9 mouse cellular contexts compared by ENCODE assay signal in genomic region chr9:35541488-35541887, GRCm38 (mm10). TPM values are rescaled to one million over a fixed set of nuclear protein-coding genes. Genes with fewer than 3 reads are reported as not detected.
A peak's percentile ranks its signal among the peaks of the same experiment; 100 is the strongest.
DNase-seq lines count a peak whose midpoint lies in the region; ATAC-seq and TF ChIP-seq lines count a peak whose summit lies in the region.
"Had no signal": no experiment of that assay in that cellular context is flagged by ENCODE, and none has a peak within 500 bp of the region (broad histone marks: within the 10 kb centered on the region; RNA-seq: fewer than 3 reads in every experiment).

No protein-coding gene starts in this region.

- H3K9ac ChIP-seq in embryonic facial prominence, embryonic 11.5 days (replicated peaks; ENCODE audit: low read length): no peak overlapping the region
- H3K9ac ChIP-seq in heart, embryonic 15.5 days: no peak overlapping the region
- no peak overlapping the region for H3K9ac ChIP-seq in liver, embryonic 12.5 days
- no peak overlapping the region for H3K9ac ChIP-seq in neural tube, embryonic 11.5 days (ENCODE audit: low read length)
- no peak overlapping the region for H3K9ac ChIP-seq in stomach, embryonic 15.5 days

- H3K27me3 ChIP-seq in C2C12 (ENCODE audit: control insufficient read depth, insufficient read depth, insufficient read length): no peaks in the 10 kb centered on the region
- H3K27me3 ChIP-seq in embryonic facial prominence, embryonic 11.5 days (ENCODE audit: control insufficient read depth, insufficient read depth, low read length): no peaks in the 10 kb centered on the region
- H3K27me3 ChIP-seq in heart, embryonic 15.5 days: no peaks in the 10 kb centered on the region
- 0 out of 2 replicates have a peak, but pooled peaks cover 3% of the 10 kb centered on the region for H3K27me3 ChIP-seq in liver, embryonic 12.5 days (replicated peaks)
- H3K27me3 ChIP-seq in neural tube, embryonic 11.5 days (ENCODE audit: control insufficient read depth, insufficient read depth, low read length): no peaks in the 10 kb centered on the region
- H3K27me3 ChIP-seq in stomach, embryonic 15.5 days (replicated peaks): no peaks in the 10 kb centered on the region

- no peaks in the 10 kb centered on the region for H3K9me3 ChIP-seq in embryonic facial prominence, embryonic 11.5 days (replicated peaks; ENCODE audit: control insufficient read depth, low read length)
- H3K9me3 ChIP-seq in heart, embryonic 15.5 days (replicated peaks): no peaks in the 10 kb centered on the region
- H3K9me3 ChIP-seq in liver, embryonic 12.5 days (replicated peaks): no peaks in the 10 kb centered on the region
- no peaks in the 10 kb centered on the region for H3K9me3 ChIP-seq in neural tube, embryonic 11.5 days (ENCODE audit: control insufficient read depth, low read length)
- H3K9me3 ChIP-seq in stomach, embryonic 15.5 days: no peaks in the 10 kb centered on the region

- peak; percentile 85 for ATAC-seq in embryonic facial prominence, embryonic 11.5 days (replicated peaks; ENCODE audit: insufficient number of reproducible peaks, low FRiP score, low TSS enrichment, low read depth)
- ATAC-seq in heart, embryonic 15.5 days (replicated peaks; ENCODE audit: insufficient number of reproducible peaks, insufficient read depth, low FRiP score, low read depth): 0 out of 2 replicates have a peak, but pooled peaks have one; percentile 48
- 0 out of 2 replicates have a peak, but pooled peaks have one; percentile 35 for ATAC-seq in liver, embryonic 12.5 days
- peak; percentile 56 for ATAC-seq in neural tube, embryonic 11.5 days (ENCODE audit: insufficient read depth, low FRiP score, low TSS enrichment)
- ATAC-seq in stomach, embryonic 15.5 days (ENCODE audit: insufficient read depth, low FRiP score, low read depth): peak; percentile 56; the same call in 1 of the 2 replicates

- no peaks in the 10 kb centered on the region for H3K79me3 ChIP-seq in C2C12 (ENCODE audit: low read depth)

- H3K27ac ChIP-seq in embryonic facial prominence, embryonic 11.5 days (replicated peaks; ENCODE audit: low read depth, low read length): no peak overlapping the region
- H3K27ac ChIP-seq in heart, embryonic 15.5 days: no peak overlapping the region
- no peak overlapping the region for H3K27ac ChIP-seq in liver, embryonic 12.5 days
- H3K27ac ChIP-seq in neural tube, embryonic 11.5 days (ENCODE audit: low read depth, low read length): no peak overlapping the region
- H3K27ac ChIP-seq in stomach, embryonic 15.5 days: no peak overlapping the region

- DNase-seq in adrenal gland, postnatal 36 days: peak; percentile 76 to 82
- DNase-seq in embryonic facial prominence, embryonic 11.5 days (ENCODE audit: low spot score): peak; percentile 93
- peak; percentile 76 for DNase-seq in kidney, postnatal 14 days
- DNase-seq in neural tube, embryonic 11.5 days (ENCODE audit: low spot score): peak; percentile 85

- H3K4me2 ChIP-seq in embryonic facial prominence, embryonic 11.5 days (ENCODE audit: low read depth, low read length): no peak overlapping the region
- H3K4me2 ChIP-seq in heart, embryonic 15.5 days: no peak overlapping the region
- H3K4me2 ChIP-seq in liver, embryonic 12.5 days: no peak overlapping the region
- no peak overlapping the region for H3K4me2 ChIP-seq in neural tube, embryonic 11.5 days (ENCODE audit: low read depth)
- H3K4me2 ChIP-seq in stomach, embryonic 15.5 days: no peak overlapping the region

- H3K79me2 ChIP-seq in C2C12 (ENCODE audit: control insufficient read depth, insufficient read depth): no peaks in the 10 kb centered on the region

- H3K36me3 ChIP-seq in C2C12 (ENCODE audit: control insufficient read depth, insufficient read depth): no peaks in the 10 kb centered on the region
- H3K36me3 ChIP-seq in embryonic facial prominence, embryonic 11.5 days (replicated peaks; ENCODE audit: control insufficient read depth, insufficient read depth, low read depth, low read length): no peaks in the 10 kb centered on the region
- H3K36me3 ChIP-seq in heart, embryonic 15.5 days: no peaks in the 10 kb centered on the region
- H3K36me3 ChIP-seq in liver, embryonic 12.5 days: no peaks in the 10 kb centered on the region
- H3K36me3 ChIP-seq in neural tube, embryonic 11.5 days (ENCODE audit: control insufficient read depth, insufficient read depth, low read length): no peaks in the 10 kb centered on the region
- no peaks in the 10 kb centered on the region for H3K36me3 ChIP-seq in stomach, embryonic 15.5 days

- TF ChIP-seq CTCF in C2C12 (IDR thresholded peaks at IDR 0.05; ENCODE audit: control insufficient read depth, insufficient read depth, insufficient read length): peak; percentile 28

- no peak overlapping the region for H3K4me3 ChIP-seq in C2C12 (ENCODE audit: insufficient read depth, poor library complexity, severe bottlenecking)
- H3K4me3 ChIP-seq in embryonic facial prominence, embryonic 11.5 days (ENCODE audit: low read depth, low read length): no peak overlapping the region
- H3K4me3 ChIP-seq in heart, embryonic 15.5 days: no peak overlapping the region
- H3K4me3 ChIP-seq in liver, embryonic 12.5 days: no peak overlapping the region
- H3K4me3 ChIP-seq in neural tube, embryonic 11.5 days (ENCODE audit: low read depth, low read length): no peak overlapping the region
- H3K4me3 ChIP-seq in stomach, embryonic 15.5 days (replicated peaks): no peak overlapping the region
- H3K4me3 ChIP-seq: erythroblast, embryonic 14.5 days had no signal

- no peaks in the 10 kb centered on the region for H3K4me1 ChIP-seq in embryonic facial prominence, embryonic 11.5 days (ENCODE audit: control insufficient read depth, insufficient read depth, low read length)
- H3K4me1 ChIP-seq in heart, embryonic 15.5 days (replicated peaks): peaks cover 14% of the 10 kb centered on the region
- H3K4me1 ChIP-seq in liver, embryonic 12.5 days: peaks cover 8% of the 10 kb centered on the region
- no peaks in the 10 kb centered on the region for H3K4me1 ChIP-seq in neural tube, embryonic 11.5 days (ENCODE audit: control insufficient read depth, insufficient read depth, low read length)
- H3K4me1 ChIP-seq in stomach, embryonic 15.5 days: no peaks in the 10 kb centered on the region

- 7% methylated on average over 6 of the region's 6 CpGs for WGBS in embryonic facial prominence, embryonic 11.5 days
- WGBS in heart, embryonic 15.5 days: 7% methylated on average over 6 of the region's 6 CpGs
- WGBS in liver, embryonic 12.5 days (ENCODE audit: insufficient replicate concordance): 6% methylated on average over 6 of the region's 6 CpGs
- 9% methylated on average over 6 of the region's 6 CpGs for WGBS in neural tube, embryonic 11.5 days
- 8% methylated on average over 6 of the region's 6 CpGs for WGBS in stomach, embryonic 15.5 days

- no peak overlapping the region for H3ac ChIP-seq in C2C12 (ENCODE audit: control insufficient read depth, insufficient read length, low read depth)

RNA-seq across cellular contexts. Expression of gene Ddx25, which starts 16.8 kb away (rescaled TPM):
- polyA plus RNA-seq in C2C12 (2012; fragmentation: generic; extraction: Trizol): under 0.01 TPM
- total RNA-seq in adrenal gland, postnatal 36 days (2021): under 1 TPM; 0.56 to 0.79 TPM
- 6.6 and 6.7 TPM in 2 replicates for polyA plus RNA-seq in embryonic facial prominence, embryonic 11.5 days (2014; fragmentation: Nextera tagmentation; extraction: Ambion mirVana)
- polyA plus RNA-seq in heart, embryonic 15.5 days (2015; fragmentation: Nextera tagmentation; extraction: Ambion mirVana): 0.69 and 0.91 TPM in 2 replicates
- 0.65 and 0.67 TPM in 2 replicates for polyA plus RNA-seq in liver, embryonic 12.5 days (2016; fragmentation: Nextera tagmentation; extraction: Ambion mirVana)
- 11.3 and 11.4 TPM in 2 replicates for polyA plus RNA-seq in neural tube, embryonic 11.5 days (2014; fragmentation: Nextera tagmentation; extraction: Ambion mirVana)
- 1.6 and 1.8 TPM in 2 replicates for polyA plus RNA-seq in stomach, embryonic 15.5 days (2015; fragmentation: Nextera tagmentation; extraction: Ambion mirVana)
- polyA plus RNA-seq: erythroblast, embryonic 14.5 days had no signal

RNA-seq across cellular contexts. Expression of gene Pus3, which starts 16.9 kb away (rescaled TPM):
- 3.1 TPM for polyA plus RNA-seq in C2C12 (2012; fragmentation: generic; extraction: Trizol)
- 10 to 100 TPM; 10.6 to 13.3 TPM for total RNA-seq in adrenal gland, postnatal 36 days (2021)
- 26.3 and 28.5 TPM in 2 replicates for polyA plus RNA-seq in embryonic facial prominence, embryonic 11.5 days (2014; fragmentation: Nextera tagmentation; extraction: Ambion mirVana)
- polyA plus RNA-seq in heart, embryonic 15.5 days (2015; fragmentation: Nextera tagmentation; extraction: Ambion mirVana): 11.1 and 12.1 TPM in 2 replicates
- polyA plus RNA-seq in liver, embryonic 12.5 days (2016; fragmentation: Nextera tagmentation; extraction: Ambion mirVana): 11.7 and 12.9 TPM in 2 replicates
- polyA plus RNA-seq in neural tube, embryonic 11.5 days (2014; fragmentation: Nextera tagmentation; extraction: Ambion mirVana): 19.6 and 20.9 TPM in 2 replicates
- polyA plus RNA-seq in stomach, embryonic 15.5 days (2015; fragmentation: Nextera tagmentation; extraction: Ambion mirVana): 17.0 and 17.8 TPM in 2 replicates

RNA-seq across cellular contexts. Expression of gene Gm1113, which starts 23.4 kb away (rescaled TPM):
- polyA plus RNA-seq in C2C12 (2012; fragmentation: generic; extraction: Trizol): 0.02 TPM
- not detected for total RNA-seq in adrenal gland, postnatal 36 days (2021)
- not detected in 2 replicates for polyA plus RNA-seq in embryonic facial prominence, embryonic 11.5 days (2014; fragmentation: Nextera tagmentation; extraction: Ambion mirVana)
- not detected in 2 replicates for polyA plus RNA-seq in heart, embryonic 15.5 days (2015; fragmentation: Nextera tagmentation; extraction: Ambion mirVana)
- not detected in 2 replicates for polyA plus RNA-seq in liver, embryonic 12.5 days (2016; fragmentation: Nextera tagmentation; extraction: Ambion mirVana)
- polyA plus RNA-seq in neural tube, embryonic 11.5 days (2014; fragmentation: Nextera tagmentation; extraction: Ambion mirVana): not detected in 2 replicates
- polyA plus RNA-seq in stomach, embryonic 15.5 days (2015; fragmentation: Nextera tagmentation; extraction: Ambion mirVana): not detected in 2 replicates
- polyA plus RNA-seq: erythroblast, embryonic 14.5 days had no signal

RNA-seq across cellular contexts. Expression of gene Pate2, which starts 28.6 kb away (rescaled TPM):
- polyA plus RNA-seq in C2C12 (2012; fragmentation: generic; extraction: Trizol): 0.34 TPM
- total RNA-seq in adrenal gland, postnatal 36 days (2021): under 1 TPM; 0.16 to 0.60 TPM
- polyA plus RNA-seq in embryonic facial prominence, embryonic 11.5 days (2014; fragmentation: Nextera tagmentation; extraction: Ambion mirVana): 0.49 and 0.74 TPM in 2 replicates
- 0.23 and 0.39 TPM in 2 replicates for polyA plus RNA-seq in heart, embryonic 15.5 days (2015; fragmentation: Nextera tagmentation; extraction: Ambion mirVana)
- 0.32 and 0.47 TPM in 2 replicates for polyA plus RNA-seq in liver, embryonic 12.5 days (2016; fragmentation: Nextera tagmentation; extraction: Ambion mirVana)
- 0.53 and 0.66 TPM in 2 replicates for polyA plus RNA-seq in neural tube, embryonic 11.5 days (2014; fragmentation: Nextera tagmentation; extraction: Ambion mirVana)
- 0.79 and 0.95 TPM in 2 replicates for polyA plus RNA-seq in stomach, embryonic 15.5 days (2015; fragmentation: Nextera tagmentation; extraction: Ambion mirVana)

RNA-seq across cellular contexts. Expression of gene Hyls1, which starts 28.7 kb away (rescaled TPM):
- polyA plus RNA-seq in C2C12 (2012; fragmentation: generic; extraction: Trizol): 5.8 TPM
- total RNA-seq in adrenal gland, postnatal 36 days (2021): 1 to 10 TPM; 3.3 to 4.2 TPM
- polyA plus RNA-seq in embryonic facial prominence, embryonic 11.5 days (2014; fragmentation: Nextera tagmentation; extraction: Ambion mirVana): 30.2 and 32.3 TPM in 2 replicates
- polyA plus RNA-seq in heart, embryonic 15.5 days (2015; fragmentation: Nextera tagmentation; extraction: Ambion mirVana): 13.6 and 15.3 TPM in 2 replicates
- polyA plus RNA-seq in liver, embryonic 12.5 days (2016; fragmentation: Nextera tagmentation; extraction: Ambion mirVana): 9.4 and 10.8 TPM in 2 replicates
- polyA plus RNA-seq in neural tube, embryonic 11.5 days (2014; fragmentation: Nextera tagmentation; extraction: Ambion mirVana): 28.1 and 28.8 TPM in 2 replicates
- 12.2 and 12.4 TPM in 2 replicates for polyA plus RNA-seq in stomach, embryonic 15.5 days (2015; fragmentation: Nextera tagmentation; extraction: Ambion mirVana)

Comparison
In these comparisons a context has a peak if more than half of its experiments do, and no peak if none do; other contexts are left out.
1. ATAC-seq: peak in every context shown above with its lines; median percentile 85 in embryonic facial prominence, embryonic 11.5 days; 56 in neural tube, embryonic 11.5 days; 56 in stomach, embryonic 15.5 days; 48 in heart, embryonic 15.5 days; 35 in liver, embryonic 12.5 days.